Mouse (Mus musculus) spleen, adult 12 weeks (tissue): ENCODE results near the gene Urah.

ENCODE experiments used
- DNase-seq: peaks from one replicate; pipeline ENCODE4 v3.0.0; 2022; ENCODE audit warnings: low spot score

The Urah gene

DNA sequence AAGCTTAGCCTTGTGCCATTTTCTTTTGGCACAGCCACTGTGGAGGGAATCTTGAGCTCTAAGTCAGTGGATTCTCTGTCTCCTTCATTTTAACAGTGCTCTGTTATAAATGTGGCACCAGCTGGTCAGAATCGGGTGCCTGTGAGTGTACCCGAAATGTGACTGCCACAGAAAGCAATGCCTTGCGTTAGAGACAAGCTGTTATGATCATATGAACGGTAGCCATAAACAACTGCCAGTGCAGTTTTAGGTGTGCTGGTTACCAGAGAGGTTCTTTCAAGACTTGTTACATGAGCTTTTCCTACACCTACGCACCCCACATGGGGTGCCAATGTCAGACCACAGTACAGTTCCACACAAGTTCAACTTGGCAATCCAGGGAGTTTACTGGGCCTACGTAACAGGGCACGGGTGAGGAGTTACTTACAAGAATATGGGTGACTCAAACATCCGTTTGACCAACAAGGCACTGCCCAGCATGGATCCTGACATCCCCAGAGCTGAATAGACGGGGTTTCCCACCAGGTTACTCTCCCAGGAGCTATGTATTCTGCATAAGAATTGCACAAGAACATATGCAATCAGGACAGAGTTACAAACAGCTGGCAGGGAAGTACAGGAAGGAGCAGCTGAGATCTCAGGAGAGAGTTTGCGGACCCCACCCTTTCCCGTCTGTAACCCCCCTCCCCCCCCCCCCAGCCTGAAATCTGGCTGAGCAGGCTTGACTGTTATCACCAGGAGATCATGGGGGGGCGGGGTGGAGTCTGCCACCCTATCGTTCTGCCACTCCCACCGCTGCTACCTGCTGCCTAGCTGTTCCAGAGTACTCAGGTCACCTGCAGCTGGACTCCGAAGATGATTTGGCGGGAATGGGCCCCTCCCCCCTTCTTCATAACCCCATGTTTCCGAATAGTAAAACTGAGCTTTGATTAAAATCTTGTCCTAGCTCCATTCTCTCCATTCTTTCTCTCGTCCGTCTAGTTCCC lies 6.2 kb downstream of the Urah start:
- no peak for DNase-seq

DNA sequence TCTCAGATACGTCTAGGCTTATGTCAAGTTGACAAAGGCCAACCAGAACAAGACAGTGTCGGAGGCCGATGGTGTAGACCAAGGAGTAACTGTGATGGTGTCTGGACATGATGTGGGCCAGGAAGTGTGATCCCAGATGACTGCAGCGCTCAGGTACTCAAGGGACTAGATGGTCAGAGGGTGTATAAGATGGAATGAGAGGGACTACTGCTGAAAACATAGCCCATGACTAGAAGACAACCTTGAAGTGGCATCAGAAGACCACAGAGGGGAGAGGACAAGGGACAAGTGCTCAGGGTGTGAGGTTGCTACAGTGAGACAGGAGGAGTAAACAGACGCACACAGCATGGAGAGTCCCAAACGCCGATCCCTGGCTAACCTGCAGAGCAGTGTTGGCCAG lies 9.0 kb downstream of the Urah start:
- DNase-seq, result no peak

DNA sequence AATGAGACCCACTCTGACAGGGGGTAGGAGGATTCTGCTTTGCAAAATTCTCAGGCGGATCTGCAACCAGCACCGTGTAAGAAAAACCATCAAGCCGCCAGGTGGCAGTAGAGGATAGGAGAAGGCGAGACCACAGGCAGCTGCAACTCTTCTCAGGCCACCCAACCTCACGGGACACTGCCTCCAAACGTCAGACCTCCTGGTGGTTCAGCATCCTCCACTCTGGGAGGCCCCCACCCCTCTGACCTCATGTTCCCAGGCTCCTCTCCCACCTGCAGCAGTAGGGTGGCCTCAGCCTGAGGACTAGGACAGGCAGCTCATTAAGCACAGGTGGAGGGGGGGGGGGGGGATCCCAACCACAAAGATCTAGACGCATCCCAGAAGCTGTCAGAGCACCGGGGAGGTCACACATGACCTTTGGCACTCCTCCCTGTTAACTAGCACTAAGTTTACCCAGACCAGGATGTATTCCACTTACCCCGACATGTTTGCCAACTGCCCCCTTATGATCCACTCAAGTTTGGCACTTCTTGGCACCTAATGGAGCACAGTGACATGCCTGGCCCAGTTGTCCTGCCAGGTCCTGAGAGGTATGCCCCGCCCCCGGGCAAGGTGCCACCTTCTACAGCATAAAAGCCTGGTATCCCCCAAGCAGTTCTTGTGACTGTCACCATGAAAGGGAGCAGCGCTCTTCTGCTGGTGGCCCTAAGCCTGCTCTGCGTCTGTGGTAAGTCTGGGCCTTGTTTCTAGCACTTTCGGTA lies 10.3 kb downstream of the Urah start, which contains the start of gene Scgb1c1:
Gene Scgb1c1, plus strand, starts transcription at position 643 of the 761 bp plus-strand sequence.
- peak; percentile 79 for DNase-seq

DNA sequence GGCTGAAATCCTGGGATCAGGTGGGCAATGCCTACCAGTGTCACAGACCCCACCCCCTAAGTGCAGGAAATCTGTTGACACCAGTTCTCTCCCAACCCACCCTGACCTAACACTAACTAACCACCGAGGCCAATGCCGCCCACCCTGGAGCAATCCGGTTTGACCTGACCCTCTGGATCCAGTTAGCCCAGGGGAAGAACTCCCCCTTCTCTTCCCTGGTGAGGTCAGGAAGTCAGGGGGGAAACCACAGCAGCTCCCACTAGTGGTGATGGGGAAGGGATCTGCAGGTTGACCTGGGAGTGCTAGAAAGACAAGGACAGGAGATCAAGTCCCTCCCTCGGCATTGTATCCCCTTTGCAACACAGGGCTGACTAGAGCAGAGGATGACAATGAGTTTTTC lies 10.9 kb downstream of the Urah start:
- DNase-seq, result no peak

- no peak for DNase-seq
Observed at GRCm38 (mm10) chr7:140846676-140847075, 11.9 kb downstream of the Urah start.

DNA sequence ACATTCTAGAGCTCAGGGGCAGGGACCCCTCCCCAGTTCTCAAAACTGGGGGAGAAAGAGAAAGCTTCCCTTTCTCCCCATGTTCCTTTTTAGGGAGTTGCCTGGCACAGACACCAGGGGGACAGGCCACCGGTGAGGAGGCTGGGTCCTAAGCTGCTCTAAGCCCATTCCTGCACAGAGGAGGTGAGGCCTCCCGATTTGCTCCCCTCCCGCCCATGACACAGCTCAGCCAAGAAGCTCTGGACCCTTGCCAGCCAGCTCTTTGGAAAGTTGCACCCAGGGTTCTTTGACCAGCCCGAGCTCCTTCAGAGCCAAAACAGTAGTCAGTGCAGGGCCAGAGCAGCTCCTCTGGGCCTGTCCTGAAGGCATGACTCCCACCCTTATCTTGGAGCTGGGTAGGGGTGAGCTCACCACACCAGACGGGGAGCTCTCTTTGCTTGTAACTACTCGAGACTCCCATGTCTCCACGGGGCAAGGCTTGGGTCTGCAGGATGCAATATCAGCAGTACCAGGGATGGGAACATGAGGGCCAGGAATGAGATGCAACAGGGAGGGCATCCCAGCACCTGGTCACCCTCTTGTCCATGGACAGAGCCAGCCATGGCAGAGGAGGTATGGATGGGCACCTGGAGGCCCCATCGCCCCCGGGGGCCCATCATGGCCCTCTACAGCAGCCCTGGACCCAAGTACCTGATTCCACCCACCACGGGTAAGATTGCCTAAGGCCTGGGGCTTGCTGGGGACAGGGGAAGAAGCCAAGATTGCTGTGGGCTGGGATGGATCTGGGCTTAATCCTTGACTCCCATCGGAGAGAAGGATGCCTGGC lies 13.2 kb downstream of the Urah start, which contains the start of gene Odf3:
Gene Odf3, plus strand, starts transcription at position 51 of the 826 bp plus-strand sequence.
- no peak for DNase-seq

- no peak for DNase-seq
Observed at GRCm38 (mm10) chr7:140848591-140848990, 13.8 kb downstream of the Urah start.

DNA sequence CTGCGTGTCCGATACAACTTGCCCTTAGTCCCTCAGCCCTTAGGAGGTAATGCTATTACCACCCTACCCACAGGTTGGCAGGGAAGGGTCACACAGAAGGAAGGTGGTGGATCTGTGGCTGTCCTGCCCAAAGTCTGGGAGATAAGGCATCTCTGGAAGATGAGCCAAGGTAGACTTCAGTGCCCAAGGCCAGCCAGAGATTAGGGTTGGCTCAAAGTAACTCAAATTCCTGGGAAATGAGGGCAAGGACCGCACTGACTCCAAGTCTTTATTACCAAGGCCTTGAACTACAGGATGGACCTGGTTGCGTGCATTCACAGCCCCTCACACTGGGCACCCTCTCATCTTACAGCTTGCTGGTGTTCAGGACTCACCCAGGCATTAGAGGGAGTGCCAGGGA lies 17.1 kb downstream of the Urah start:
- no peak for DNase-seq

DNA sequence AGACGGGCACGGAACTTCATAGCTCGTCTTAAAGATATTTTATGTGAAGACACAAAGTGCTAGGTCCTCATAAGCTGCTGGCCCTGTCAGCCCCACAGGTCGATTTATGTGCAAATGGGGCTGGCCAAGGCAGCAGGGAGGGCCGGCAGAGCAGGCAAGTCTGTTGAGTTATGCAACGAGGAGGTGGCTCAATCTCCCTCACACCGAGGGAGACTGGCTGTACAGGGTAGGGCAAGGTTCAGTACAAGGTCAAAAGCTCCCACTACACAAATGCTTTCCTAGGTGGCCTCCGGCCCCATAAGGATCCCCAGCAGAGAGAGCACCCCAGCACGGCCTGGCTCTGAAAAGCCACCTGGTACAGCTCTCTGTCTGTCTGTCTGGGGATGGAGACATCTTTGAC lies 18.6 kb downstream of the Urah start:
- no peak for DNase-seq

- DNase-seq, result no peak
Observed at GRCm38 (mm10) chr7:140854483-140854882, 19.7 kb downstream of the Urah start.

DNA sequence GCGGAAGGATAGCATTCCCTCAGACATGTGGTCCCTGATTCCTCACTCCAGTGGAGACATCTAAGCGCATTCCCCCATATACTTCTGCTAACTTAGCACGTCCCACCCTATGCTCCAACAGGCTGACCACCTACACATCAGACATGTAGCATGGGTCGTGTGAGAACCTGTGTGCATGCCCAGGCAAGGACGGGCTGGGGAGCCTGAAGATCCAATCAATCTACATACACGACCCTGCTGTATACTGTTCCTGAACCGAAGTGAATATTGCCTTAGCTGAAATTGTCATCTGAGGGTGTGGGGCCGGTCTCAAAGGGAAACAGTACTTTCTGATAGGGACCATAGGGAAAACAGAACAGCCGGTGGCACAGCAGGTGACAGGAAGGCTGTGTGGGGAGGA lies 20.4 kb downstream of the Urah start:
- no peak for DNase-seq

GRCm38 (mm10) chr7:140855860-140856784 lies 21.3 kb downstream of the Urah start, which contains the start of gene Gm45785:
TSS of gene Gm45785 (minus strand) at chr7:140856331.
- DNase-seq, result peak; percentile 75

DNA sequence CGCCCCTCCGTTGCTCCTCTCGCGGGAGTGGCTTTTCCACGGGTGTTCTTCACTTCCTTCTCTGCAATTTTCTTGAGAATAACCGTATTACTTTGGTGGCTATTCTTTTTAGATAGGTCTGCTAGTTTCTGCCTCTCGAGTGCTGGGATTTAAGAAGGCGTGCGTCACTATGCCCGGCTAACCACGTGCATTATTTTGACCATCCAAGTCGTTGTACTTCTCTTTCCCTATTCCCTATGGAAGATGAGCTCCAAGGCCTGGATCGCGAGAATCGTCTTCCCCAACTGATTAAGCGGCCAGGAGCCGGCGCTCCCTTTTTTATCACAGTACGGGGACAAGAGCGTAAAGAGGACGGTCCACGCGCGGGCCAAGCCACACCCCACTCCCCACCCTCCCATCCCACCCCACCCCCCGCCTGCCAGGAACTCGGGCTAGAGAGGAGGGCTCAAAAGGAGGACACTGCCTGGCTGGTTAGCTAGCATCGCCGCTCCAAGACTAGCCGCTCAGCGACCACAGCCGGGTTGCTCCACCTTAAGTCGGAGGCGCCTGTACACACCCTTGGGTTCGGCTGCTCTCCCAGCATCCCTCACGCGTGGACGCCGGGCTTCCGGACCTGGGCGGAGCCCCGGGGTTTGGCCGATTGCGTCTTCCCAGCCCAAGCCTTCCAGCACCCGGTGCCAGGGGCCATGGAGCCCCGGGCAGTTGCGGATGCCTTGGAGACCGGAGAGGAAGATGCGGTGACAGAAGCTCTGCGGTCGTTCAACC lies 22.1 kb downstream of the Urah start, which contains the start of gene Ric8a:
Gene Ric8a, plus strand, starts transcription at position 173 of the 765 bp plus-strand sequence.
- peak; percentile 84 for DNase-seq

DNA sequence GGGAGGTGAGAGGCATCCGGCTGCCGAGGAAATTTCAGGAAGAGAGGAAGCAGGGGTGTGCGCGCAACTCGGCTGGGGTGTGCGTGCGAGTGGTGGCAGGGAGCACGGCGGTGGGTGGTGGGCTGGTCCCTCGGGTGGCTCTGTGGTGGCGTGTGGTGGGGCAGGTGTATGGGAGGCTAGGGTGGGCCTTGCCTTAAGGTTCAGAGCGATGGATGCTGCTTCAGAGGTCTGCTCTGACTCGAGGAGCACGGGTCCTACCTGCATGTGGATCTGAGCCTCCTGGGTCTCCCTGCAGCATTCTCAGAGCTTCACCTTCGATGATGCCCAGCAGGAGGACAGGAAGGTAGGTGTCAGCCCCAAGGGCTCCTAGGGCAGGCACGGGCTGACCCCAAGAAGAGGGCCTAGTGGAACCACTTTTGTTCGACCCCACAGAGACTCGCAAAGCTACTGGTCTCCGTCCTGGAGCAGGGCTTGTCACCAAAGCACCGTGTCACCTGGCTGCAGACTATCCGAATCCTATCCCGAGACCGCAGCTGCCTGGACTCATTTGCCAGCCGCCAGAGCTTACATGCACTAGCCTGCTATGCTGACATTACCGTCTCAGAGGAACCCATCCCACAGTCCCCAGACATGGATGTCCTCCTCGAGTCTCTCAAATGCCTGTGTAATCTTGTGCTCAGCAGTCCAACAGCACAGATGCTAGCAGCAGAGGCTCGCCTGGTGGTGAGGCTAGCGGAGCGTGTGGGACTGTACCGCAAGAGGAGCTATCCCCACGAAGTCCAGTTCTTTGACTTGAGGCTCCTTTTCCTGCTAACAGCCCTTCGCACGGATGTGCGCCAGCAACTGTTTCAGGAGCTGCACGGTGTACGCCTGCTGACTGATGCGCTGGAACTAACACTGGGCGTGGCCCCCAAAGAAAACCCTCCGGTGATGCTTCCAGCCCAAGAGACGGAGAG lies 23.0 kb downstream of the Urah start, which contains the start of gene Bet1l:
Gene Bet1l, minus strand, starts transcription at position 28 of the 956 bp plus-strand sequence.
- peak; percentile 28 for DNase-seq

DNA sequence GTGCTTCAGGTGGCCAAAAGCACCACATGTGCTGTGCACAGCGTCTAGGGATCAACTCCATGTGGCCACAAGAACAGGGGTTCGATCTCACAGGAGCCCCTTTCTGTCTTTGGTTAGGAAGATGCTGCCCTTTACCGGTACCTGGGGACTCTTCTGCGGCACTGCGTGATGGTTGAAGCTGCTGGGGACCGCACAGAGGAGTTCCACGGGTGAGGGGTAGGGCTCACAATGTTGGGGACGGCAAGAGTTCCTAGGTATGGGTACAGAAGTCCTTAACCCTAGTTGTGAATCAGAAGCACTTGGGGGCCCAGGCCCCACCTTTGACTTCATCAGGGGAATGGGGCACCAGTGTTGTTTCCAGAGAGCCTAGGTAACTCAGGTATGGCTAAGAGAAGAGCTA lies 23.9 kb downstream of the Urah start:
- no peak for DNase-seq

DNA sequence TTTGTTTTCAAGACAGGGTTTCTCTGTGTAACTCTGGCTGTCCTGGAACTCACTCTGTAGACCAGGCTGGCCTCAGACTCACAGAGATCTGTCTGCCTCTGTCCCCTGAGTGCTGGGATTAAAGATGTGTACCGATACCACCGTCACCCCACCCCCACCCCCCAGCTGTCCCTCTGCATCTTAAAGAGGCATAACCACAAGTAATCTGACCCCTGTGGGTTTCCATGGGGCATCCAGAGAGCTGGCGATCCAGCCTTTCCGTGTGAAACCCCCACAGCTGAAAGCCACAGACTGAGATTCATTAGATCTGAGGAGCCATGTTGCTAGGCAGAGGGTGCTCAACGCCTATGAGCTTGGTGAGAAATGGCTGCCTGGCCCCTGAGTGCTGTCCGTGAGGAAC lies 25.2 kb downstream of the Urah start:
- DNase-seq, result no peak

GRCm38 (mm10) chr7:140860728-140861127 lies 25.9 kb downstream of the Urah start:
- no peak for DNase-seq

- no peak for DNase-seq
Observed at GRCm38 (mm10) chr7:140864761-140865160, 29.9 kb downstream of the Urah start.

DNA sequence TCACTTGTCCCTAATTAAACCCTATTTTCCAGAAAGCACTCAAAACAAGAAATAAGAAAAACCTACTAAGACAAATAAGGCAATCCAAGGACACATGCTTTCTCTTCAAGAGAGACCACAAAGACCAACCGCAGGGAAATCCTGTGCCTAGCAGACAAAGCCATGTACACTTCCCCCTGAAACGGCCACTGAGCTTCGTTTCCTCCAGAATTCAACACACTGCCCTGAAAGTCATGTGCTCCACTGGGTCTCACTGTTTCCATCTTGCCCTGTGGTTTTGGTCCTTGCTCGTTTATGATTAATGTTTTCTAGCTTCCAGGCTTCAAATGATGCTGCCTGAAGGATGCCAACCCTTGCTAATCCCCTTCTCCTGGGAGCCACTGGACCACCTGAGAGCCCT lies 39.4 kb downstream of the Urah start:
- DNase-seq, result no peak
